Mouse (Mus musculus) erythroblast, embryonic 14.5 days (primary cell): Measurements from ENCODE around the gene Abcc5. TPM values are rescaled to one million over a fixed set of nuclear protein-coding genes. Genes with fewer than 3 reads are reported as not detected.
"Not testable (repeated sequence)": the region's sequence is repeated elsewhere in the genome, so short reads cannot be mapped to it uniquely, and the experiment has no call there.

ENCODE experiments used
- H3K27me3 ChIP-seq: 2 replicates; pipeline ENCODE4 v1.6.1; 2012; ENCODE audit warnings: inconsistent platforms; ENCODE audit not compliant: control insufficient read depth
- H3K36me3 ChIP-seq: 2 replicates; pipeline ENCODE4 v1.6.1; 2012; ENCODE audit warnings: mild to moderate bottlenecking, inconsistent platforms; ENCODE audit not compliant: control insufficient read depth
- H3K4me1 ChIP-seq: 2 replicates; pipeline ENCODE4 v1.6.1; 2012; ENCODE audit warnings: inconsistent platforms; ENCODE audit not compliant: control insufficient read depth
- H3K4me3 ChIP-seq: replicated peaks from 2 replicates; pipeline ENCODE3; 2012; ENCODE audit warnings: moderate library complexity, mild to moderate bottlenecking, inconsistent platforms
- H3K9me3 ChIP-seq: 2 replicates; pipeline ENCODE4 v1.6.1; 2012; ENCODE audit warnings: low read length, inconsistent platforms, mixed read lengths; ENCODE audit not compliant: control insufficient read depth
- GATA1 ChIP-seq: IDR thresholded peaks from 2 replicates; pipeline ENCODE4 v1.6.1; 2012; ENCODE audit warnings: low read length, inconsistent platforms, mixed read lengths
- TAL1 ChIP-seq: IDR thresholded peaks from 3 replicates; pipeline ENCODE4 v1.6.1; 2012; ENCODE audit warnings: low read length, inconsistent platforms, mixed read lengths
- polyA plus RNA-seq: library from polyadenylated mRNA; stranded (reverse); fragments of >175 nt; gene quantifications from 2 replicates; pipeline ENCODE4 v1.2.3, GENCODE M21; 2012

Abcc5 gene
- polyA plus RNA-seq, 1 experiment: 0.28 TPM

GRCm38 (mm10) chr16:20454155-20454654 lies 28.0 kb upstream of the Abcc5 start:
- Histone ChIP-seq H3K9me3 (no peaks in the 10 kb centered on the region), H3K27me3 (no peaks in the 10 kb centered on the region), H3K36me3 (no peaks in the 10 kb centered on the region), H3K4me1 (no peaks in the 10 kb centered on the region), H3K4me3 (no peak overlapping the region)
- TF ChIP-seq GATA1 (no peak), TAL1 (no peak)

GRCm38 (mm10) chr16:20451774-20452173 lies 25.6 kb upstream of the Abcc5 start:
- no peak for TF ChIP-seq TAL1
- no peaks in the 10 kb centered on the region for H3K27me3 ChIP-seq

GRCm38 (mm10) chr16:20445871-20446270 lies 19.7 kb upstream of the Abcc5 start:
- no peaks in the 10 kb centered on the region for H3K4me1 ChIP-seq
- H3K36me3 ChIP-seq: no peaks in the 10 kb centered on the region
- TF ChIP-seq TAL1 (no peak), GATA1 (no peak)
- H3K27me3 ChIP-seq: no peaks in the 10 kb centered on the region
- H3K9me3 ChIP-seq: no peaks in the 10 kb centered on the region
- no peak overlapping the region for H3K4me3 ChIP-seq

More at GRCm38 (mm10) chr16:20451774-20452173, 25.6 kb upstream of the Abcc5 start:
- Histone ChIP-seq H3K36me3 (no peaks in the 10 kb centered on the region), H3K9me3 (no peaks in the 10 kb centered on the region), H3K4me3 (no peak overlapping the region), H3K4me1 (no peaks in the 10 kb centered on the region)

DNA sequence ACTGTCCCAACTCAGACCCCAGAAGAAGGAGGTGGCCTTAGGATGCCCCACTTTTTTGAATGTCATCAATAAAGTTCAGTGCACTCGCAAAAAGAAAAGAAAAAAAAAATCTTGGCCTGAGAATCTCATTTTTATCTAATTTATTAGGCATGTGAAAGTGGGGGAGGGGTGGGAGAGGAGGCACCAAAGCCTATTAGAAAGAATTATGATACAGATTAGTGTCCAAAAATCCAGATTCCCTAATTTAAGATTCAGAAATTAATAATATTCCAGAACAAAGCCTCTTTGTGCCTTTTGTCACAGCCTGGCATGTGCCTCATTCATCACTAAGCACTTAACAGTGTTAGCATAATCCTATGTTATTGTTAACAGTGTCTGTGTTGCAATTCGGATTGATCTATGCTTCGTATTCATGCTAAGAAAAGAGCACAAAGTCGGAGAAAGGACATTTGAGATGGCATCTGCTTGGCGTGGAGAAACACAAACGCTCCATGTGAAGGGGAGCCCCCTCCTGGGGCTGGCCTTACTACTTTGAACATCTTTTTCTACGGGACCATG lies 18.7 kb upstream of the Abcc5 start:
- no peaks in the 10 kb centered on the region for H3K4me1 ChIP-seq
- no peak for TF ChIP-seq TAL1
- TF ChIP-seq GATA1: no peak
- no peaks in the 10 kb centered on the region for H3K27me3 ChIP-seq
- H3K36me3 ChIP-seq: no peaks in the 10 kb centered on the region
- no peak overlapping the region for H3K4me3 ChIP-seq
- no peaks in the 10 kb centered on the region for H3K9me3 ChIP-seq

- H3K27me3 ChIP-seq: no peaks in the 10 kb centered on the region
- TF ChIP-seq GATA1 (no peak), TAL1 (no peak)
- no peak overlapping the region for H3K4me3 ChIP-seq
- H3K9me3 ChIP-seq: no peaks in the 10 kb centered on the region
- no peaks in the 10 kb centered on the region for H3K4me1 ChIP-seq
- no peaks in the 10 kb centered on the region for H3K36me3 ChIP-seq
Observed at GRCm38 (mm10) chr16:20442871-20443270, 16.7 kb upstream of the Abcc5 start.

DNA sequence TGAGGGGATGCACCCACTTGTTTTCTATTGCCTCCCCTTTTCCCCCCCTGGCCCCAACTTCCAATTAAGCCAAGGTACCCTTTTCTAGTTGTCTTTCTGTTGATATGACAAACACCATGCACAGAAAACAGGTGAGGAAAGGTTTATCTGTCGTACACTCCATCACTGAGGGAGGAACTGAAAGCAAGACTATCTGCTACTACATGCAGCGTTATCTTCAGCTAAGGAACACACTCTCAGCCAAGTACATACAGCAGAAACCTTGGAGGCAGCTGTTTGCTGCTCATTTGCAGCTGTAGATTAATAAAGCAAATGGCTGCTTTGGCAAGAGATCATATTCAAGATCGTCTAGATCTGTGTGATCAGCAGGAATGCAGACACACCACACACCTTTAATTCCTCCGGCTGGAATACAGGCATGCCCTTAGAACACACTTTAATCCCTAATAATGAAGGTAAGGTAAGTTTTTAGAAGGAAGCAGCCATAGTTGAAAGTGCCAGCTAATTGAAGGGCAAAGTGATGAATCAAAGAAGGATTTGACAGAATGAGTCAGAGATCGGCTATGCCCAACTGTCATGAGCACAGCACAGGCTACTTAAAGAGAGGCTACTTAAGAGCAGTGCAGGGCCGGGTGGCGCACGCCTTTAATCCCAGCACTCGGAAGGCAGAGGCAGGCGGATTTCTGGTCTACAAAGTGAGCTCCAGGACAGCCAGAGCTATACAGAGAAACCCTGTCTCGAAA lies 12.7 kb upstream of the Abcc5 start:
- H3K4me1 ChIP-seq: no peaks in the 10 kb centered on the region
- H3K9me3 ChIP-seq: no peaks in the 10 kb centered on the region
- TF ChIP-seq TAL1 (no peak), GATA1 (no peak)
- H3K4me3 ChIP-seq: no peak overlapping the region
- no peaks in the 10 kb centered on the region for H3K36me3 ChIP-seq
- H3K27me3 ChIP-seq: peaks cover 4% of the 10 kb centered on the region; the same call in 1 of the 2 replicates

DNA sequence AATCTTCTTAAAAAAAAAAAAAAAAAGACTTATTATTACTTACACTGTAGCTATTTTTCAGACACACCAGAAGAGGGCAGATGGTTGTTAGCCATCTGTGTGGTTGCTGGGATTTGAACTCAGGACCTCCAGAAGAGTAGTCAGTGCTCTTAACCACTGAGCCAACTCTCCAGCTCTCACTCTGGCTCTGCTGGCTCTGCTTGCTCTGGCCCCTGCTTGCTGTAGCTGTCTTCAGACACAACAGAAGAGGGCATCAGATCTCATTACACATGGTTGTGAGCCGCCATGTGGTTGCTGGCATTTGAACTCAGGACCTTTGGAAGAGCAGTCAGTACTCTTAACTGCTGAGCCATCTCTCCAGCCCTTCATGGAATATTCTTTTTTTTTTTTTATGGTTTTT lies 11.9 kb upstream of the Abcc5 start:
- H3K36me3 ChIP-seq, H3K27me3 ChIP-seq, H3K4me1 ChIP-seq, H3K9me3 ChIP-seq, H3K4me3 ChIP-seq: not testable (repeated sequence)

DNA sequence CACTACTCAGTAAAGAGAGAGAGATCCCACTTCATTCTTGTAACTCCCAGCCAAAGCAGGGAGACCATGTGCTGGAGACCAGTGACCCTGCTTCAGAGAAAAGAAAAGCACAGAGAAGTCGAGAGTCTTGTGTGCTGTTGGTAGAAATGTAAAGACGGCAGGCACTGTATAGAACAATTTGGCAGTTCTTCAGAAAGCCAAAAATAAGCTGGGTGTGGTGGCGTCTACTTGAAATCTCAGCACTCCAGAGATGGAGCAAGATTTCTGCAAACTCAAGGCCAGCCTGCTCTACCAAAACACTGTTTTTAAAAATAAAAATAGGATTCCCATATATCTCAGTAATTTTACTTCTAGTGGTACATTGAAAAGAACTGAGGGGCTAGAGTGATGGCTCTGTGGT lies 10.1 kb upstream of the Abcc5 start:
- H3K27me3 ChIP-seq: peaks cover 4% of the 10 kb centered on the region; the same call in 1 of the 2 replicates
- no peak for TF ChIP-seq TAL1
- no peak for TF ChIP-seq GATA1
- no peak overlapping the region for H3K4me3 ChIP-seq

GRCm38 (mm10) chr16:20429328-20429727 lies 3.1 kb upstream of the Abcc5 start:
- H3K4me3 ChIP-seq: no peak overlapping the region
- H3K9me3 ChIP-seq: no peaks in the 10 kb centered on the region
- H3K36me3 ChIP-seq: no peaks in the 10 kb centered on the region
- peaks cover 36% of the 10 kb centered on the region for H3K4me1 ChIP-seq
- TF ChIP-seq TAL1 (no peak), GATA1 (no peak)
- H3K27me3 ChIP-seq: no peaks in the 10 kb centered on the region

More for the DNA sequence above, 10.1 kb upstream of the Abcc5 start:
- Histone ChIP-seq H3K36me3 (no peaks in the 10 kb centered on the region), H3K9me3 (no peaks in the 10 kb centered on the region), H3K4me1 (no peaks in the 10 kb centered on the region)

DNA sequence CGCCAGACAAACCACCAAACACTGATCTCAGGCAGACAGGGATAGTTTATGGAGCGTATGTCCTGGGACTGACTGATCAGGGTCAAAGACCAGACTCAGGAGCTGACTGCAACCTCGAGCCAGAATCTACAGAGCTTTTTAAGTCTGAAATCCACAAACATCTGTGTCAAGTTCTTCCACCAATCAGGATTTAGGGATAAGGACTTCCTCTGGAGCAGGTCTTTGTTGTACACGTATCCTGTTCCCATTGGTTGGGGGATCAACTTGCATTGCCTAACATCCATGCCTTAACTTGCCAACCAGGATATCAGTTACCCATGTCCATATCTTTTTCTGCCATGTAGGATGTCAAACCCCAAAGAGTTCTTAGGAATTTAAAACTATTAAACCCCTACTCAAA lies 1.4 kb upstream of the Abcc5 start:
- no peaks in the 10 kb centered on the region for H3K9me3 ChIP-seq
- no peak for TF ChIP-seq GATA1
- TF ChIP-seq TAL1: no peak
- H3K36me3 ChIP-seq: no peaks in the 10 kb centered on the region
- H3K4me1 ChIP-seq: peaks cover 53% of the 10 kb centered on the region
- no peaks in the 10 kb centered on the region for H3K27me3 ChIP-seq
- no peak overlapping the region for H3K4me3 ChIP-seq
